Mouse (Mus musculus): Measurements from ENCODE around the gene Myo10. TPM values are rescaled to one million over a fixed set of nuclear protein-coding genes. Genes with fewer than 3 reads are reported as not detected.

Gene Myo10
- polyA plus RNA-seq, 1 experiment: 20.8 TPM

GRCm38 (mm10) chr15:25720263-25720662 lies 97.9 kb downstream of the Myo10 start:
- H3K4me1 ChIP-seq (ENCODE audit: control insufficient read depth, insufficient read depth, insufficient read length, low read length): peaks cover 2% of the 10 kb centered on the region; the same call in 1 of the 2 replicates
- 94% methylated on average over 6 of the region's 6 CpGs for WGBS
- no peak overlapping the region for H3K4me3 ChIP-seq (ENCODE audit: low read depth, low read length)
- no peak overlapping the region for H3K27ac ChIP-seq (ENCODE audit: insufficient read depth, low read depth, low read length)
- H3K36me3 ChIP-seq (ENCODE audit: control insufficient read depth, insufficient read depth, low read length): peaks cover 25% of the 10 kb centered on the region
- H3K27me3 ChIP-seq (ENCODE audit: control insufficient read depth, insufficient read depth, low read length): no peaks in the 10 kb centered on the region
- TF ChIP-seq CTCF (IDR thresholded peaks at IDR 0.05; ENCODE audit: extremely low read depth, insufficient read length, insufficient replicate concordance, low read depth, low read length) (no peak), POLR2A (IDR thresholded peaks at IDR 0.05; ENCODE audit: low read depth, low read length) (no peak)

GRCm38 (mm10) chr15:25723281-25724113 lies 101.2 kb downstream of the Myo10 start:
- Histone ChIP-seq H3K27ac (ENCODE audit: insufficient read depth, low read depth, low read length) (0 out of 2 replicates have a peak overlapping the region, but pooled peaks have one; percentile 21), H3K4me3 (ENCODE audit: low read depth, low read length) (no peak overlapping the region), H3K27me3 (ENCODE audit: control insufficient read depth, insufficient read depth, low read length) (no peaks in the 10 kb centered on the region), H3K4me1 (ENCODE audit: control insufficient read depth, insufficient read depth, insufficient read length, low read length) (no peaks in the 10 kb centered on the region), H3K36me3 (ENCODE audit: control insufficient read depth, insufficient read depth, low read length) (peaks cover 38% of the 10 kb centered on the region)
- TF ChIP-seq POLR2A (IDR thresholded peaks at IDR 0.05; ENCODE audit: low read depth, low read length): no peak
- TF ChIP-seq CTCF (IDR thresholded peaks at IDR 0.05; ENCODE audit: extremely low read depth, insufficient read length, insufficient replicate concordance, low read depth, low read length): no peak
- WGBS: 46% methylated on average over 12 of the region's 12 CpGs

- Histone ChIP-seq H3K27ac (ENCODE audit: insufficient read depth, low read depth, low read length) (no peak overlapping the region), H3K27me3 (ENCODE audit: control insufficient read depth, insufficient read depth, low read length) (no peaks in the 10 kb centered on the region), H3K36me3 (ENCODE audit: control insufficient read depth, insufficient read depth, low read length) (peaks cover 41% of the 10 kb centered on the region), H3K4me1 (ENCODE audit: control insufficient read depth, insufficient read depth, insufficient read length, low read length) (no peaks in the 10 kb centered on the region), H3K4me3 (ENCODE audit: low read depth, low read length) (no peak overlapping the region)
- WGBS: 90% methylated on average over 6 of the region's 6 CpGs
- TF ChIP-seq POLR2A (IDR thresholded peaks at IDR 0.05; ENCODE audit: low read depth, low read length) (no peak), CTCF (IDR thresholded peaks at IDR 0.05; ENCODE audit: extremely low read depth, insufficient read length, insufficient replicate concordance, low read depth, low read length) (no peak)
Measured at GRCm38 (mm10) chr15:25724549-25724948, 102.2 kb downstream of the Myo10 start.

GRCm38 (mm10) chr15:25726814-25727213 lies 104.5 kb downstream of the Myo10 start:
- H3K36me3 ChIP-seq (ENCODE audit: control insufficient read depth, insufficient read depth, low read length): peaks cover 39% of the 10 kb centered on the region
- no peak overlapping the region for H3K4me3 ChIP-seq (ENCODE audit: low read depth, low read length)
- 90% methylated on average over 5 of the region's 5 CpGs for WGBS
- H3K27ac ChIP-seq (ENCODE audit: insufficient read depth, low read depth, low read length): no peak overlapping the region
- H3K27me3 ChIP-seq (ENCODE audit: control insufficient read depth, insufficient read depth, low read length): no peaks in the 10 kb centered on the region
- no peaks in the 10 kb centered on the region for H3K4me1 ChIP-seq (ENCODE audit: control insufficient read depth, insufficient read depth, insufficient read length, low read length)
- no peak for TF ChIP-seq CTCF (IDR thresholded peaks at IDR 0.05; ENCODE audit: extremely low read depth, insufficient read length, insufficient replicate concordance, low read depth, low read length)
- TF ChIP-seq POLR2A (IDR thresholded peaks at IDR 0.05; ENCODE audit: low read depth, low read length): no peak

- TF ChIP-seq CTCF (IDR thresholded peaks at IDR 0.05; ENCODE audit: extremely low read depth, insufficient read length, insufficient replicate concordance, low read depth, low read length) (no peak), POLR2A (IDR thresholded peaks at IDR 0.05; ENCODE audit: low read depth, low read length) (no peak)
- no peaks in the 10 kb centered on the region for H3K27me3 ChIP-seq (ENCODE audit: control insufficient read depth, insufficient read depth, low read length)
- peaks cover 38% of the 10 kb centered on the region for H3K36me3 ChIP-seq (ENCODE audit: control insufficient read depth, insufficient read depth, low read length)
- H3K4me1 ChIP-seq (ENCODE audit: control insufficient read depth, insufficient read depth, insufficient read length, low read length): no peaks in the 10 kb centered on the region
- H3K27ac ChIP-seq (ENCODE audit: insufficient read depth, low read depth, low read length): no peak overlapping the region
- WGBS: 88% methylated on average over 4 of the region's 4 CpGs
- no peak overlapping the region for H3K4me3 ChIP-seq (ENCODE audit: low read depth, low read length)
Measured at GRCm38 (mm10) chr15:25728501-25728900, 106.2 kb downstream of the Myo10 start.

- WGBS: 74% methylated on average over 9 of the region's 9 CpGs
- H3K36me3 ChIP-seq (ENCODE audit: control insufficient read depth, insufficient read depth, low read length): peaks cover 39% of the 10 kb centered on the region
- TF ChIP-seq CTCF (IDR thresholded peaks at IDR 0.05; ENCODE audit: extremely low read depth, insufficient read length, insufficient replicate concordance, low read depth, low read length): no peak
Measured at GRCm38 (mm10) chr15:25731053-25731452, 108.7 kb downstream of the Myo10 start.

GRCm38 (mm10) chr15:25732758-25733428 lies 110.6 kb downstream of the Myo10 start:
- peaks cover 43% of the 10 kb centered on the region for H3K36me3 ChIP-seq (ENCODE audit: control insufficient read depth, insufficient read depth, low read length)
- H3K4me3 ChIP-seq (ENCODE audit: low read depth, low read length): no peak overlapping the region
- WGBS: 87% methylated on average over 8 of the region's 8 CpGs
- no peaks in the 10 kb centered on the region for H3K4me1 ChIP-seq (ENCODE audit: control insufficient read depth, insufficient read depth, insufficient read length, low read length)
- TF ChIP-seq CTCF (IDR thresholded peaks at IDR 0.05; ENCODE audit: extremely low read depth, insufficient read length, insufficient replicate concordance, low read depth, low read length) (no peak), POLR2A (IDR thresholded peaks at IDR 0.05; ENCODE audit: low read depth, low read length) (no peak)
- H3K27me3 ChIP-seq (ENCODE audit: control insufficient read depth, insufficient read depth, low read length): no peaks in the 10 kb centered on the region
- H3K27ac ChIP-seq (ENCODE audit: insufficient read depth, low read depth, low read length): no peak overlapping the region

More at GRCm38 (mm10) chr15:25731053-25731452, 108.7 kb downstream of the Myo10 start:
- Histone ChIP-seq H3K4me3 (ENCODE audit: low read depth, low read length) (no peak overlapping the region), H3K27ac (ENCODE audit: insufficient read depth, low read depth, low read length) (no peak overlapping the region), H3K27me3 (ENCODE audit: control insufficient read depth, insufficient read depth, low read length) (no peaks in the 10 kb centered on the region), H3K4me1 (ENCODE audit: control insufficient read depth, insufficient read depth, insufficient read length, low read length) (no peaks in the 10 kb centered on the region)

All from small intestine, adult 2 months (tissue).